Mouse (Mus musculus) liver, embryonic 14 days (tissue): Measurements from ENCODE around the gene Myg1. TPM values are rescaled to one million over a fixed set of nuclear protein-coding genes. Genes with fewer than 3 reads are reported as not detected.

Source experiments
- polyA plus RNA-seq: library from polyadenylated mRNA; depleted of rRNA; stranded (reverse); fragments of >200 nt; gene quantifications from 2 replicates; pipeline ENCODE4 v1.2.3, GENCODE M21; 2012; rRNA removed

Gene Myg1
- polyA plus RNA-seq = 27.0 and 31.6 TPM in 2 replicates

GRCm38 (mm10) chr15:102331610-102332015 lies at the start of gene Myg1:
Myg1 (plus strand) TSS chr15:102331709.

GRCm38 (mm10) chr15:102295633-102296367 lies 35.7 kb upstream of the Myg1 start, which contains the start of gene Espl1:
Espl1 (plus strand) TSS chr15:102296266.

GRCm38 (mm10) chr15:102326022-102326576 lies 5.4 kb upstream of the Myg1 start, which contains the start of gene Pfdn5:
Pfdn5 (plus strand) TSS chr15:102326116.

GRCm38 (mm10) chr15:102350138-102350941 lies 18.8 kb downstream of the Myg1 start, which contains the start of gene Aaas:
Aaas (minus strand) TSS chr15:102350771.

GRCm38 (mm10) chr15:102366733-102367344 lies 35.3 kb downstream of the Myg1 start, which contains the start of gene Sp7:
Sp7 (minus strand) TSS chr15:102367182.

Other genes with a start within 250 kb of the Myg1 start
- 4.7 and 5.4 TPM in 2 replicates for gene Tns2, start 231.3 kb upstream of the Myg1 start, polyA plus RNA-seq
- 12.4 TPM in 2 replicates for gene Spryd3, start 195.5 kb upstream of the Myg1 start, polyA plus RNA-seq
- gene Igfbp6, start 187.3 kb upstream of the Myg1 start, polyA plus RNA-seq = 0.50 and 0.66 TPM in 2 replicates
- 30.7 and 35.5 TPM in 2 replicates for gene Soat2, start 181.2 kb upstream of the Myg1 start, polyA plus RNA-seq
- 15.1 and 17.1 TPM in 2 replicates for gene Zfp740, start 128.5 kb upstream of the Myg1 start, polyA plus RNA-seq
- 15.4 and 20.0 TPM in 2 replicates for gene Csad, start 127.0 kb upstream of the Myg1 start, polyA plus RNA-seq
- 2.2 and 2.3 TPM in 2 replicates for gene Itgb7, start 99.8 kb upstream of the Myg1 start, polyA plus RNA-seq
- 2.0 and 2.1 TPM in 2 replicates for gene Rarg, start 74.2 kb upstream of the Myg1 start, polyA plus RNA-seq
- 0.03 TPM in 2 replicates for gene Gm9918, start 61.1 kb upstream of the Myg1 start, polyA plus RNA-seq
- 11.1 and 12.9 TPM in 2 replicates for gene Mfsd5, start 52.3 kb upstream of the Myg1 start, polyA plus RNA-seq
- gene Espl1, start 35.4 kb upstream of the Myg1 start, polyA plus RNA-seq = 14.5 and 18.7 TPM in 2 replicates
- gene Pfdn5, start 5.6 kb upstream of the Myg1 start, polyA plus RNA-seq = 84.4 and 85.9 TPM in 2 replicates
- gene Aaas, start 19.1 kb downstream of the Myg1 start, polyA plus RNA-seq = 31.9 and 34.2 TPM in 2 replicates
- 0.03 and 0.05 TPM in 2 replicates for gene Sp7, start 35.5 kb downstream of the Myg1 start, polyA plus RNA-seq
- 10.2 and 11.4 TPM in 2 replicates for gene Sp1, start 74.4 kb downstream of the Myg1 start, polyA plus RNA-seq
- gene Amhr2, start 113.7 kb downstream of the Myg1 start, polyA plus RNA-seq = 0.08 and 0.09 TPM in 2 replicates
- 72.5 and 88.4 TPM in 2 replicates for gene Prr13, start 127.3 kb downstream of the Myg1 start, polyA plus RNA-seq
- 197 and 256 TPM in 2 replicates for gene Pcbp2, start 138.8 kb downstream of the Myg1 start, polyA plus RNA-seq
- not detected in 2 replicates for gene Gm10337, start 172.0 kb downstream of the Myg1 start, polyA plus RNA-seq
- 0.95 and 1.3 TPM in 2 replicates for gene Map3k12, start 185.4 kb downstream of the Myg1 start, polyA plus RNA-seq
- 36.1 and 41.9 TPM in 2 replicates for gene Tarbp2, start 186.5 kb downstream of the Myg1 start, polyA plus RNA-seq
- 1.1 and 1.6 TPM in 2 replicates for gene Npff, start 193.2 kb downstream of the Myg1 start, polyA plus RNA-seq